Mouse (Mus musculus): Measurements from ENCODE around the gene Dexi.

- TF ChIP-seq TAL1 (conservative IDR thresholded peaks at IDR 0.05; ENCODE audit: low read depth, low read length) (no peak), CTCF (IDR thresholded peaks at IDR 0.05; ENCODE audit: low read depth, low read length) (no peak), POLR2AphosphoS5 (IDR thresholded peaks at IDR 0.05; ENCODE audit: insufficient replicate concordance, low read depth, low read length) (no peak), GATA1 (IDR thresholded peaks at IDR 0.05; ENCODE audit: borderline replicate concordance, low read length) (no peak), GATA2 (IDR thresholded peaks at IDR 0.05; ENCODE audit: borderline replicate concordance, low read depth, low read length) (no peak)
Observed at GRCm38 (mm10) chr16:10530179-10530578, 12.7 kb downstream of the Dexi start.

All from G1E (cell line).